Comparison of ENCODE assay signal across 11 mouse cellular contexts in genomic region chr11:22661713-22662551, GRCm38 (mm10).
DNase-seq lines count a peak whose midpoint lies in the region; ATAC-seq and TF ChIP-seq lines count a peak whose summit lies in the region.
"Had no signal": no experiment of that assay in that cellular context is flagged by ENCODE, and none has a peak within 500 bp of the region (broad histone marks: within the 10 kb centered on the region; RNA-seq: fewer than 3 reads in every experiment).

No protein-coding gene starts in this region.

- no peak for TF ChIP-seq POLR2A in heart, adult 2 months (IDR thresholded peaks at IDR 0.05; ENCODE audit: insufficient read depth, low read depth, low read length)

- TF ChIP-seq EP300 in heart, adult 2 months (IDR thresholded peaks at IDR 0.05; ENCODE audit: insufficient read depth, low read depth, low read length): no peak

- no peak overlapping the region for H3K4me2 ChIP-seq in lung, embryonic 16.5 days (ENCODE audit: low read depth, low read length)
- H3K4me2 ChIP-seq in forebrain, embryonic 11.5 days (ENCODE audit: low read depth, low read length, severe bottlenecking): no peak overlapping the region
- no peak overlapping the region for H3K4me2 ChIP-seq in midbrain, postnatal 0 days (ENCODE audit: low read depth, low read length, poor library complexity, severe bottlenecking)
- H3K4me2 ChIP-seq: liver, embryonic 13.5 days had no signal

- H3K27ac ChIP-seq in heart, embryonic 10.5 days: 0 out of 2 replicates have a peak overlapping the region, but pooled peaks have one; percentile 7
- no peak overlapping the region for H3K27ac ChIP-seq in heart, adult 2 months
- H3K27ac ChIP-seq in lung, embryonic 16.5 days (ENCODE audit: low read length): no peak overlapping the region
- no peak overlapping the region for H3K27ac ChIP-seq in forebrain, embryonic 11.5 days (ENCODE audit: low read depth, low read length)
- no peak overlapping the region for H3K27ac ChIP-seq in midbrain, postnatal 0 days (ENCODE audit: low read depth, low read length)
- H3K27ac ChIP-seq: liver, embryonic 13.5 days had no signal

- no peaks in the 10 kb centered on the region for H3K79me2 ChIP-seq in heart, adult 2 months (replicated peaks; ENCODE audit: control insufficient read depth, insufficient read depth, low read length)

- H3K9me3 ChIP-seq in heart, embryonic 10.5 days: no peaks in the 10 kb centered on the region
- H3K9me3 ChIP-seq in lung, embryonic 16.5 days (ENCODE audit: control insufficient read depth, low read length): no peaks in the 10 kb centered on the region
- no peaks in the 10 kb centered on the region for H3K9me3 ChIP-seq in forebrain, embryonic 11.5 days (ENCODE audit: control insufficient read depth, low read length)
- H3K9me3 ChIP-seq in midbrain, postnatal 0 days (ENCODE audit: low read length): no peaks in the 10 kb centered on the region
- H3K9me3 ChIP-seq: liver, embryonic 13.5 days had no signal

- no peak for TF ChIP-seq CTCF in heart, adult 2 months (IDR thresholded peaks at IDR 0.05)
- TF ChIP-seq CTCF in midbrain, postnatal 0 days (IDR thresholded peaks at IDR 0.05): no peak

- peak; percentile 57 for ATAC-seq in lung, embryonic 16.5 days (ENCODE audit: low read depth)
- 0 out of 2 replicates have a peak, but pooled peaks have one; percentile 30 for ATAC-seq in forebrain, embryonic 11.5 days (replicated peaks; ENCODE audit: low FRiP score)
- peak; percentile 59 for ATAC-seq in midbrain, postnatal 0 days (ENCODE audit: low FRiP score)

- peaks cover 11% of the 10 kb centered on the region for H3K4me1 ChIP-seq in heart, embryonic 10.5 days
- peaks cover 3% of the 10 kb centered on the region for H3K4me1 ChIP-seq in heart, adult 2 months (ENCODE audit: control insufficient read depth, insufficient read depth, low read length)
- H3K4me1 ChIP-seq in lung, embryonic 16.5 days (replicated peaks; ENCODE audit: control insufficient read depth, insufficient read depth, low read length): 0 out of 2 replicates have a peak, but pooled peaks cover 3% of the 10 kb centered on the region
- 0 out of 2 replicates have a peak, but pooled peaks cover 2% of the 10 kb centered on the region for H3K4me1 ChIP-seq in forebrain, embryonic 11.5 days (replicated peaks; ENCODE audit: control insufficient read depth, insufficient read depth, low read length)
- H3K4me1 ChIP-seq in midbrain, postnatal 0 days (ENCODE audit: insufficient read depth, low read length): peaks cover 3% of the 10 kb centered on the region; the same call in 1 of the 2 replicates

- no peak for DNase-seq in heart, embryonic 10.5 days (ENCODE audit: low spot score)
- DNase-seq in heart, adult 2 months: no peak
- no peak for DNase-seq in lung, postnatal 25 days (ENCODE audit: low spot score)
- no peak for DNase-seq in forebrain, embryonic 11.5 days (ENCODE audit: low spot score)
- DNase-seq in midbrain, postnatal 0 days (ENCODE audit: low spot score): peak; percentile 17
- DNase-seq in gastrocnemius, postnatal 36 days: no peak
- no peak for DNase-seq in cerebellum, adult 8-10 months
- DNase-seq: gastrocnemius, postnatal 10 days; kidney, adult 8-10 months; liver, embryonic 13.5 days had no signal

- no peaks in the 10 kb centered on the region for H3K36me3 ChIP-seq in heart, embryonic 10.5 days
- peaks cover 2% of the 10 kb centered on the region; the same call in 1 of the 2 replicates for H3K36me3 ChIP-seq in heart, adult 2 months (ENCODE audit: control insufficient read depth, insufficient read depth, low read length)
- no peaks in the 10 kb centered on the region for H3K36me3 ChIP-seq in lung, embryonic 16.5 days (ENCODE audit: control insufficient read depth, insufficient read depth, low read length)
- H3K36me3 ChIP-seq in forebrain, embryonic 11.5 days (ENCODE audit: control insufficient read depth, insufficient read depth, low read length): no peaks in the 10 kb centered on the region
- no peaks in the 10 kb centered on the region for H3K36me3 ChIP-seq in midbrain, postnatal 0 days (ENCODE audit: insufficient read depth, low read length)
- H3K36me3 ChIP-seq: liver, embryonic 13.5 days had no signal

- H3K9ac ChIP-seq in heart, adult 2 months (ENCODE audit: low read depth, low read length): no peak overlapping the region
- no peak overlapping the region for H3K9ac ChIP-seq in lung, embryonic 16.5 days (ENCODE audit: low read length)
- no peak overlapping the region for H3K9ac ChIP-seq in forebrain, embryonic 11.5 days (ENCODE audit: low read length)
- no peak overlapping the region for H3K9ac ChIP-seq in midbrain, postnatal 0 days (replicated peaks; ENCODE audit: low read length, poor library complexity, severe bottlenecking)
- H3K9ac ChIP-seq: liver, embryonic 13.5 days had no signal

- no peak overlapping the region for H3K4me3 ChIP-seq in heart, embryonic 10.5 days
- no peak overlapping the region for H3K4me3 ChIP-seq in heart, adult 2 months
- no peak overlapping the region for H3K4me3 ChIP-seq in lung, embryonic 16.5 days (ENCODE audit: low read length)
- no peak overlapping the region for H3K4me3 ChIP-seq in forebrain, embryonic 11.5 days (ENCODE audit: low read depth, low read length)
- no peak overlapping the region for H3K4me3 ChIP-seq in midbrain, postnatal 0 days (ENCODE audit: low read depth, low read length)
- H3K4me3 ChIP-seq: liver, embryonic 13.5 days had no signal

- intact Hi-C loops in heart, adult 2 months (cut with DNase I): no loop called here
- intact Hi-C loops in gastrocnemius, postnatal 36 days (cut with DNase I): no loop called here

- H3K27me3 ChIP-seq in heart, embryonic 10.5 days (ENCODE audit: insufficient read depth, poor library complexity, severe bottlenecking): no peaks in the 10 kb centered on the region
- H3K27me3 ChIP-seq in heart, adult 2 months (ENCODE audit: control insufficient read depth, insufficient read depth, low read length): no peaks in the 10 kb centered on the region
- no peaks in the 10 kb centered on the region for H3K27me3 ChIP-seq in lung, embryonic 16.5 days (ENCODE audit: control insufficient read depth, insufficient read depth, low read depth, low read length)
- no peaks in the 10 kb centered on the region for H3K27me3 ChIP-seq in forebrain, embryonic 11.5 days (ENCODE audit: control insufficient read depth, insufficient read depth, low read length)
- no peaks in the 10 kb centered on the region for H3K27me3 ChIP-seq in midbrain, postnatal 0 days (ENCODE audit: insufficient read depth, low read length)
- H3K27me3 ChIP-seq: liver, embryonic 13.5 days had no signal

- 50% methylated on average over 10 of the region's 12 CpGs for WGBS in heart, embryonic 10.5 days
- WGBS in heart, adult 2 months: 65% methylated on average over 11 of the region's 12 CpGs
- WGBS in lung, embryonic 16.5 days: 33% methylated on average over 10 of the region's 12 CpGs
- WGBS in forebrain, embryonic 11.5 days: 50% methylated on average over 10 of the region's 12 CpGs
- 46% methylated on average over 10 of the region's 12 CpGs for WGBS in midbrain, postnatal 0 days
